Mouse (Mus musculus) c-Kit-positive CD71-positive TER-119-positive erythroid progenitor cells, embryonic 14.5 days (primary cell): Measurements from ENCODE around the gene E030030I06Rik.
"Not testable (repeated sequence)": the region's sequence is repeated elsewhere in the genome, so short reads cannot be mapped to it uniquely, and the experiment has no call there.

Source experiments
- DNase-seq: peaks from one replicate; pipeline ENCODE4 v3.0.0-alpha.2; 2013; ENCODE audit warnings: low spot score

E030030I06Rik gene

GRCm38 (mm10) chr10:22149073-22149690 is at the start of gene E030030I06Rik:
E030030I06Rik (minus strand) TSS chr10:22149270.
- DNase-seq, result no peak

- not testable (repeated sequence) for DNase-seq
Measured at GRCm38 (mm10) chr10:22191035-22191434, 42.0 kb upstream of the E030030I06Rik start.

DNA sequence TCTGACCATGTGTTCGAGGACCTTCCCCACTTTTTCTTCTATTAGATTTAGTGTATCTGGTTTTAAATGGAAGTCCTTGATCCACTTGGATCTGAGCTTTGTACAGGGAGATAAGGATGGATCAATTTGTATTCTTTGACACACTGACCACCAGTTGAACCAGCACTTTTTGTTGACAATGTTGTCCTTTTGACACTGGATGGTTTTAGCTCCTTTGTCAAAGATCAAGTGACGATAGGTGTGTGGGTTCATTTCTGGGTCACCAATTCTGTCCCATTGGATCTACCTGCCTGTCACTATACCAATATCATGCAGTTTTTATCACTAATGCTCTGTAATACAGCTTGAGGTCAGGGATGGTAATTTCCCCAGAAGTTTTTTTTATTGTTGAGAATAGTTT is 27.4 kb upstream of the E030030I06Rik start:
- DNase-seq, result not testable (repeated sequence)

DNA sequence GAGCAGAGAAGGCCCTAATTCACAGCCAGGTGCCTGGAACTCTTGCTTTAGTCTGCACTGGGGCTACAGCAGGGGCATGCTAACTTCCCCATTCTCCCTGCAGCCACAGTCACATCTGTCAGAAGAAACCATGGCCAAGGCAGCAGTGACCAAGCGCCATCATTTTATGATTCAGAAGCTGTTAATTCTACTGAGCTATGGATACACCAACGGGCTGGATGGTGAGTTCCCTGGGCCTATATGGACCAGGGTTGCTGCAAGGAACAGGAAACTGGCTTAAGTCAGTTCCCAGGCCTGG is 25.1 kb upstream of the E030030I06Rik start:
- DNase-seq, result not testable (repeated sequence)

DNA sequence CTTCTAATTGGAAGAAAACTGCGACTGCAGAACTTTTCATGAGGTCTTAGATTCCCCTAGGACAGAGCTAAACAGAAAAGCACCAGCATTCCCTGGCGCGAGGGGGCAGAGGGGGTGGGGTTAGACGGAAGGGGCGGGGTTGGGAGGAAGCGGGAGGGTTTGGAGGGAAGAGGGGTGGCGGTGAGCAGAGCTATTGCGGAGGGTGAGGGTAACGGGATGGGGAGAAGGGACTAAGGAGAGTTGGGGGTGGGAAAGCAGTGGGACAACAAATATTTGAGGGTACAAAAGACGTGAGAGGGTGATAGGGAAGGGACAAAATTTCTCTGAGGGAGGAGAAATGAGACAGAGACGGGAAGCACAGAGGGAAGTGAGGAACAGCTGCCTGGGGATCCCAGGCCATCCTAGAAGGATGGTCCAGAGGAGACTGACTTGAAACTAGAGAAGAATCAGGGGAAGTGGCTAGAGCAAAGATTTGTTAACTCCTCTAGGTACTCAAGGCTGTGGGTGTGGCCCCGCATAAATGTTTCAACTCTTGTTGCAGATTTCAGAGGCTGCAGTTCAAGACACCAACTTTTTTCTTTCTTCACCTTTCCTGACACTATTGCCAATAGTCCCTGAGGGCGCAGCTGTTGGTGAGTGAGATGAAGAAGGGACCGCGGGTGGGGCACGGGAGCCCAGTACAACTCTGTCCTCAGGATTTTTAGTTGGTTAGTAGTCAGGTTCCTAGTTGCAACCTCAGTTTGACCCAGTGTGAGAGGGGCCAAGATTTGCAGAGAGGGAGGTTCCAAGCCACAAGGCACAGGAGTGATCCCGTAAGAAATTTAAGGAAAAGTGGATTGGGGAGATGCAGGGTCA is 24.5 kb upstream of the E030030I06Rik start:
- DNase-seq, result not testable (repeated sequence)

DNA sequence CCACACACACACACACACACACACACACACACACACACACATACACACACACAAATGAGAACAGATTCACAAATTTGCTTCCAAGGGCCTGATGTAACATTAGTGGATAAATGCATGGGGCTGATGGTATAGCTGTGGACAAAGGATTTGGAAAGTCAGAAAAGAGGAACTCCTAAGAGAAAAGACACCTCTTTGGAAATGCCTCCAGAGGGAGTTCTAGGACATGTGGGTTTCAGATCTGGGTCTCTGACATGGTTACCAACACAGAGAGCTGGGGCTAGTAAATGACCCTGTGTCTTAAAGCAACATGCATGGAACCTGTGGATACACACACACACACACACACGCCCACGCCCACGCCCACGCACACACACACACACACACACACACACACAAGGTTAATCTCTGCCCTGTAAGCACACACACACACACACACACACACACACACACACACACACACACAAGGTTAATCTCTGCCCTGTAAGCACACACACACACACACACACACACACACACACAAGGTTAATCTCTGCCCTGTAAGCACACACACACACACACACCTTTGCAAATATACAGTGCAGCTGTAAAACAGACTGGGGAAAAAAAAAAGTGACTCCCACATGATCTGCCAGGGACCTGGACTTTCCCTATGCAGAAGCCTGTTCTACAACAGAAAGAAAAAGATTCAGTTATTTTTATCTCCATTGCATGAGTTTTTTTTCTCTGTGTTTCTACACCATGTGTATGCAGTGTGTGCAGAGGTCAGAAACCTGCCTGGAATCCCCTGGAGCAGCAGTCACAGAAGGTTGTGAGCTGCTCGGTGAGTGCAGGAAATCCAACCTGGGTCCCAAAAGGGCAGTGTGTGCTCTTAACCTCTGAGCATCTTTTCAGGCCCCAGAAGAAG is 23.6 kb upstream of the E030030I06Rik start:
- DNase-seq, result not testable (repeated sequence)

DNA sequence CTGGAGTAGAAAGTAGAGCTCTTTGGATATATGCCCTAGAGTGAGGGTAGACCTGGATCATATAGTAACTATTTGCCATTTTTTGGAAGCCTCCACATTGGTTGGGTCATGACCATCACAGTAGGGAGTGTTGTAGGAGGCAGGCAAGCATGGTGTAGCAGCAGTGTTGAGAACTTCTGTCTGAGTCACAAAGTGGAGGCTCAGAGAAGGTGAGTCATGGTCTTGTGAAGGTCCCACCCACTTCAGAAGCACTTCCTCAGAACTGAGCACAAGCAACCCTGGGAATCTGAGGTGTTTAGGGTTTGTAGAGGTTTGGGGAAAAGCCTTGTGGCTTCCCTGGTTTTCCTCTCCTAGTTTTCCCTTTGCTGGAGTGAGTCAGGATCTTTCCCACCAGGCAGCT is 20.0 kb upstream of the E030030I06Rik start:
- not testable (repeated sequence) for DNase-seq

GRCm38 (mm10) chr10:22167061-22167460 is 18.0 kb upstream of the E030030I06Rik start:
- not testable (repeated sequence) for DNase-seq

GRCm38 (mm10) chr10:22166025-22166424 is 17.0 kb upstream of the E030030I06Rik start:
- not testable (repeated sequence) for DNase-seq

GRCm38 (mm10) chr10:22165328-22166003 is 16.4 kb upstream of the E030030I06Rik start:
- DNase-seq, result not testable (repeated sequence)

DNA sequence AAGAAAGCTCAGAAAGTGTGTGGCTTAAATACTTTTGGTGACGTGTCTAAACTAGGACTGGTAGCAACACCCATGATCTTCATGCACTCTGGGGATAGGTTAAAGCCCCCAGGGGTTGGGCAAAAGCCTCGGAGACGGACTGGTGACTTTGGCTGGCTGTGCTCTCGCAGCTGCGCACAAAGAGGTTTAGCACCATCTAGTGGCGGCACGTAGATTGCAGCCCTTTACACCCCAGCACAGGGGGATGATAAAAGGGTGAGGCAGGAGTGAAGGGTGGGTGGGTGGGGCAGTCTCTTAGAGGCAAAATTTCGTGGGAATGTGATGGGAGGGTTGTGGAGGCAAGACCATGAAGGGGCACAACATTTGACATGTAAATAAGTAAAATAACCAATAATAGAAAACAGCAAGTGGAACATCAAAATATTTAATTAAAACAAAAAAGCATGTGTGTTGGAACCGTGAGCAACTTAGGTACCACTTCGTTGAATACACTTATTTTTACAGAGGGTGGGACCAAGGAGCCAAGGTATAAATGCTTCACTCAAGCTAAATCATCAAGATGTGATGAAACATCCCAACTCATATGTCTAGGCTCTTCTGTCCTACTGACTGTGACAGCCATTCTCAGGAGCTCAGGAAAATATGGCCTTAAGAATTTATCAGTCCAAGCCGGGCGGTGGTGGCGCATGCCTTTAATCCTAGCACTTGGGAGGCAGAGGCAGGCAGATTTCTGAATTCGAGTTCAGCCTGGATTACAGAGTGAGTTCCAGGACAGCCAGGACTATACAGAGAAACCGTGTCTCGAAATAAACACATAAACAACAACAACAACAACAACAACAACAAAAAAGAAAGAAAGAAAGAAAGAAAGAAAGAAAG is 14.9 kb upstream of the E030030I06Rik start:
- DNase-seq, result not testable (repeated sequence)

- not testable (repeated sequence) for DNase-seq
Measured at GRCm38 (mm10) chr10:22163279-22163678, 14.2 kb upstream of the E030030I06Rik start.

DNA sequence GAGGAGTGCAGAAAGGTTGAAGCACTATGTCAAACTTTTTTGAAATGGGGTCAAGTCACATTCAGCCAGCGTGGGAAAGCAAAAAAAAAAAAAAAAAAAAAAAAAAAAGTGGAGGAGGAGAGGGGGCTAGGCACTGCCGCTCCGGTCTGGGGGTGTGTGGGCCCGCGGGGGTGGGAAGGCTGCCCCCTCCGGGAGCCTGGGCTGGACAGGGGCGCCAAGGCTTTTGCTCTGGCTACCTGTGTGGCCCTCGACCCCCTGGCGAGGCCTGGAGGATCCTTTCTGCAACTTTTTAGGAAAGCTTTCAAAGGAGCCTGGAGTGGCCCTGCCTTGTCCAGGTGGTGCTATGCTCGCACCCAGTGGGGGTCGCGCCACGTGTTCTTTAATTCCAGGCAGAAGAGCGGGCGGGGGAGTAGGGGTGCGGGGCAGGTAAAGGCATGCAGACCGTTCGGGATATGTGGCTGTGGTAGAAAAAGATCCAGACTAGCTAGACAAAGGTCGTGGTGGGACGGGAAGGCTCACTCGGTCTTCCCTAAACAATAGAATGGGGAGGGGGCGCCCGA is 10.6 kb upstream of the E030030I06Rik start:
- no peak for DNase-seq

GRCm38 (mm10) chr10:22159131-22159561 is 10.1 kb upstream of the E030030I06Rik start:
- no peak for DNase-seq

- DNase-seq, result not testable (repeated sequence)
Measured at GRCm38 (mm10) chr10:22158310-22158999, 9.4 kb upstream of the E030030I06Rik start, which contains the start of the genes Raet1e and H60b. Raet1e (plus strand) TSS chr10:22158569. H60b (plus strand) TSS chr10:22158586.

- no peak for DNase-seq
Measured at GRCm38 (mm10) chr10:22154871-22155799, 6.1 kb upstream of the E030030I06Rik start.

DNA sequence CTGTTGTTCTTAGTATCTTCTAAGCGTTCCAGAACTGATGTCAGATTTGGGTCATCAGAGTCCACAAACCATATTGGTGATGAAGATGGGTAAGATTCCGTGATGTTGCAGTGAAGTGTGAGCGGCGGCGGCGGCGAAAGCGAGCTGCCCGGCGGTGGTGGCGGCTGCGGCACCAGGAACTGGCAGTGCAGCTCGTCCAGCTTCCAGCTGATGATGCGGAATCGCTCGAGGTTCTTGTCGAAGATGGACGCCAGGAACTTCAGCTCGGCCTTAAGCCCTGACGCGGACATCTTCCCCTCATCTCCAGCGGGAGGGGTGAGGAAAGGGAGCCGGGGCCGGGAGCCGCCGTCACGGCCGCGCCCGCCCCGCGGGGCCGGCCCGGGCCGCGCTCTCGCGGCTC is 5.1 kb upstream of the E030030I06Rik start:
- not testable (repeated sequence) for DNase-seq

GRCm38 (mm10) chr10:22153147-22153690 is 4.1 kb upstream of the E030030I06Rik start:
- not testable (repeated sequence) for DNase-seq
